Mouse (Mus musculus) forebrain, postnatal 0 days (tissue): Measurements from ENCODE around the gene Stoml1. TPM values are rescaled to one million over a fixed set of nuclear protein-coding genes. Genes with fewer than 3 reads are reported as not detected.

Source experiments
- ATAC-seq: fragments of 200-750 bp; cut with Nextera tagmentation; 2 replicates; pipeline ENCODE4 v1.8.0; 2017; ENCODE audit warnings: mild to moderate bottlenecking, moderate library complexity
- DNase-seq: peaks from one replicate; pipeline ENCODE4 v3.0.0-alpha.2; 2015
- H3K27ac ChIP-seq: fragments of 300-500 bp; sonication (generic); 2 replicates; pipeline ENCODE4 v1.5.1; 2014; ENCODE audit warnings: low read depth, mild to moderate bottlenecking, antibody characterized with exemption, low read length, moderate library complexity, mixed read lengths
- H3K27me3 ChIP-seq: fragments of 300-500 bp; sonication (generic); 2 replicates; pipeline ENCODE4 v1.6.1; 2014; ENCODE audit warnings: mild to moderate bottlenecking, low read length, mixed read lengths; ENCODE audit not compliant: insufficient read depth
- H3K36me3 ChIP-seq: fragments of 300-500 bp; sonication (generic); 2 replicates; pipeline ENCODE4 v1.6.1; 2014; ENCODE audit warnings: mild to moderate bottlenecking, moderate library complexity; ENCODE audit not compliant: insufficient read depth
- H3K4me1 ChIP-seq: fragments of 300-500 bp; sonication (generic); 2 replicates; pipeline ENCODE4 v1.6.1; 2014; ENCODE audit warnings: antibody characterized with exemption; ENCODE audit not compliant: insufficient read depth
- H3K4me2 ChIP-seq: fragments of 300-500 bp; sonication (generic); 2 replicates; pipeline ENCODE4 v1.6.1; 2014; ENCODE audit warnings: low read depth, mild to moderate bottlenecking, moderate library complexity
- H3K4me3 ChIP-seq: fragments of 300-500 bp; sonication (generic); 2 replicates; pipeline ENCODE4 v1.5.1; 2014; ENCODE audit warnings: low read depth, low read length, mixed read lengths
- H3K9ac ChIP-seq: fragments of 300-500 bp; sonication (generic); 2 replicates; pipeline ENCODE4 v1.6.1; 2014; ENCODE audit warnings: mild to moderate bottlenecking
- H3K9me3 ChIP-seq: fragments of 300-500 bp; sonication (generic); 2 replicates; pipeline ENCODE4 v1.6.1; 2016; ENCODE audit warnings: low read length
- CTCF ChIP-seq: sonication (generic); IDR thresholded peaks from 2 replicates; pipeline ENCODE4 v1.5.1; 2016; ENCODE audit warnings: antibody characterized with exemption, control low read depth, low read depth
- WGBS: fragments of 180-500 bp; shearing (Covaris S2); extraction: QIAGEN DNeasy Blood & Tissue Kit; methylation state at CpG from one replicate; pipeline ENCODE4 v1.1.7; 2014; 5-methylcytosine and 5-hydroxymethylcytosine counted together
- polyA plus RNA-seq: library from polyadenylated mRNA; unstranded; fragments of >200 nt; fragmentation: Nextera tagmentation; extraction: Ambion mirVana; gene quantifications from 2 replicates; pipeline ENCODE4 v1.2.1, GENCODE M21; 2015
- total RNA-seq: library from RNA; depleted of rRNA; stranded (reverse); fragments of >200 nt; gene quantifications from 2 replicates; pipeline ENCODE4 v1.2.3, GENCODE M21; 2014; rRNA removed

The Stoml1 gene
- 148 and 149 TPM in 2 replicates for total RNA-seq
- polyA plus RNA-seq, result 142 and 144 TPM in 2 replicates

GRCm38 (mm10) chr9:58253033-58253804 is at the start of gene Stoml1:
TSS of gene Stoml1 (plus strand) at chr9:58253164.
- ATAC-seq (peak; percentile 99), DNase-seq (peak; percentile 93)
- Histone ChIP-seq H3K9ac (peak within 1 kb of the TSS; percentile 86), H3K27ac (peak within 1 kb of the TSS; percentile 76), H3K4me3 (peak within 1 kb of the TSS; percentile 82), H3K27me3 (no peaks in the 10 kb centered on the region), H3K36me3 (peaks cover 27% of the 10 kb centered on the region), H3K9me3 (no peaks in the 10 kb centered on the region), H3K4me2 (peak within 1 kb of the TSS; percentile 75), H3K4me1 (0 out of 2 replicates have a peak, but pooled peaks cover 3% of the 10 kb centered on the region)
- 2% methylated on average over 31 of the region's 31 CpGs for WGBS
- peak; percentile 97 for TF ChIP-seq CTCF

DNA sequence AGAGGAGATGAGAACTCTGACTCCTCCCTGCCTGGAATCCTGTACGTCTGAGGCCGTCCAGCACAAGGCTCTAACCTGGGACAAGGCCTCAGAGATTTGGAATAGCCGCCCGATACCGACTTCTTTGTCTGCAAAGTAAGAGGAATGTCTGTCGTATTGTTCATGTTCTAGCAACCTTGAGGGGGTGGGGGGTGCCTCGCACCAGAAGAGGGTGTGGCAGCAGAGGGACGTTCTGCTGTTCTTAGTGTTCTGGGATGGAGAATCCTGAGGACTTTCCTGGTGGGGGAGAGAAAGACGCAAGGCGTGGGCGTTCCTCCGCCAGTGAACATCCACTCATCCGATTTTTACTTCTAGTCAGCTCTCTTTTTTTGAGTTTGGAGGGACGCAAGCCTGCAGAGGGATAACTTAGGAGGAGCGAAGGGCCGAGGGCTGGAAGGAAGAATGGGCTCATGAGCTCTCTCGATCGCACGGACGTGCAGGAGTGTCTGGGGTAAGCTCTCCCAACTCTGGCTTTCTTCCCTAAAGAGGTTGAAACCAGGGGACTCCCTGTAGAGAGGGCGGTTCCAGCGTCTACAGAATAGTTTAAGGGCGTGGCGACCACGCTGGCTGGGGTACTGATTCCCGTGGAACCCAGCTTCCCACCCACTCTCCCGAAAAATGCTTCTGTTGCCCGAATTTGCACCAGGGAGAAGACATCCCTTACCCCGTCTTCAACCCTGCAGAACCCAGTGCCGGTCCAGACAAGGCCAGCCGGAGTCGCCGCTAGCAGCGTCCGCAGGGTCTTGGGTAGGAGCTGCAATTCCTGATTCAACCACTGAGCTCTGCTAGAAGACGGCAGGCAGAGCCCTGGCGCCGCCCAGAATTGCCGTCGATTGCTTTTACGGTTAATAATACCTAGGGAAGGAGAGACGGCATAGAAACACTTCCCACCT is 49.2 kb upstream of the Stoml1 start, which contains the start of the genes Islr and Islr2:
TSS of gene Islr (minus strand) at position 791 of the 932 bp plus-strand sequence.
TSS of gene Islr2 (minus strand) at position 804 of the 932 bp plus-strand sequence.
- Histone ChIP-seq H3K36me3 (no peaks in the 10 kb centered on the region; the same call in 1 of the 2 replicates), H3K4me2 (peak within 1 kb of the TSS; percentile 65), H3K4me1 (peaks cover 13% of the 10 kb centered on the region), H3K9me3 (no peaks in the 10 kb centered on the region), H3K27ac (peak within 1 kb of the TSS; percentile 95), H3K4me3 (peak within 1 kb of the TSS; percentile 52), H3K27me3 (peaks cover 3% of the 10 kb centered on the region), H3K9ac (peak within 1 kb of the TSS; percentile 68)
- TF ChIP-seq CTCF, result peak; percentile 74
- 4% methylated on average over 42 of the region's 42 CpGs for WGBS
- ATAC-seq, result peak; percentile 53
- DNase-seq, result peak; percentile 83

DNA sequence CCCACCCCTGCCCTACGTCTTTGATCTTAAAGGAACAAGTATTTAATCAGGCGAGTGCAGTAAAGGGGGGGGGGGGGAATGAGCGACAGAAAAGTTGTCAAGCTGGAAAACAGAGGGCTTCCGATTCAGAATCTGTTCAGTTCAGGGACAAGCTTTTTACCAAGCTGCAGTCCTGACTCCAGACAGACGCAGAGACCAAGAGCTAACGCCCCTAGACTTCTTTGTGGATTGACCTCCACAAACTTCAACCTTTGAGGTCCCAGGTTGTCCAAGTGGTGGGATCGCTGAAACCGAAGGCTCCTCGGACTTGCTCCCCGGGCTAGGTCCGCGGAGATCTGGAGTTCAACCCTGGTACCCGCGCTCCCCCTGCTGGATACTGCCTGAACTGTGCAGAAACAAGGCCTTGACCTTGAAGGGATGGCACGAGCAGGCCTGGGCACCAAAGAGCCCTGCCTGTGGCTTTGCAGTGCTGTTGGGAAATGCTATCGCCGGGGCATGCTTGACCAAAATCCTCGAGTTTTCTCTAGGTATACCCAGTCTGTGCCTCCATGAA is 48.4 kb upstream of the Stoml1 start:
- Histone ChIP-seq H3K4me3 (peak overlapping the region; percentile 52), H3K4me2 (peak overlapping the region; percentile 65), H3K27me3 (peaks cover 3% of the 10 kb centered on the region; the same call in 1 of the 2 replicates), H3K36me3 (no peaks in the 10 kb centered on the region), H3K9me3 (no peaks in the 10 kb centered on the region), H3K9ac (peak overlapping the region; percentile 68), H3K27ac (peak overlapping the region; percentile 95), H3K4me1 (peaks cover 12% of the 10 kb centered on the region)
- DNase-seq (peak; percentile 89), ATAC-seq (peak; percentile 16; the same call in 1 of the 2 replicates)
- TF ChIP-seq CTCF, result peak; percentile 96
- 3% methylated on average over 18 of the region's 18 CpGs for WGBS

GRCm38 (mm10) chr9:58206013-58206412 is 47.0 kb upstream of the Stoml1 start:
- Histone ChIP-seq H3K27me3 (peaks cover 3% of the 10 kb centered on the region; the same call in 1 of the 2 replicates), H3K36me3 (no peaks in the 10 kb centered on the region), H3K4me1 (peaks cover 12% of the 10 kb centered on the region), H3K9ac (no peak overlapping the region), H3K27ac (peak overlapping the region; percentile 95), H3K9me3 (no peaks in the 10 kb centered on the region), H3K4me2 (peak overlapping the region; percentile 65), H3K4me3 (peak overlapping the region; percentile 1)
- no peak for ATAC-seq
- DNase-seq, result peak; percentile 85
- no peak for TF ChIP-seq CTCF
- 35% methylated on average over 7 of the region's 7 CpGs for WGBS

- DNase-seq, result peak; percentile 68
- Histone ChIP-seq H3K4me3 (no peak overlapping the region), H3K4me2 (no peak overlapping the region), H3K9ac (no peak overlapping the region), H3K4me1 (peaks cover 6% of the 10 kb centered on the region; the same call in 1 of the 2 replicates), H3K9me3 (no peaks in the 10 kb centered on the region), H3K36me3 (no peaks in the 10 kb centered on the region), H3K27ac (no peak overlapping the region), H3K27me3 (no peaks in the 10 kb centered on the region)
- ATAC-seq, result peak; percentile 39; the same call in 1 of the 2 replicates
- TF ChIP-seq CTCF, result no peak
- WGBS, result 61% methylated on average over 8 of the region's 8 CpGs
Observed at GRCm38 (mm10) chr9:58209462-58210303, 43.3 kb upstream of the Stoml1 start.

GRCm38 (mm10) chr9:58210304-58210627 is 42.7 kb upstream of the Stoml1 start:
- WGBS, result 90% methylated on average over 2 of the region's 2 CpGs
- no peaks in the 10 kb centered on the region for H3K4me1 ChIP-seq
- no peak for TF ChIP-seq CTCF
- no peak for ATAC-seq
- no peak for DNase-seq
- H3K36me3 ChIP-seq, result no peaks in the 10 kb centered on the region
- H3K9me3 ChIP-seq, result no peaks in the 10 kb centered on the region
- H3K27me3 ChIP-seq, result no peaks in the 10 kb centered on the region
- no peak overlapping the region for H3K9ac ChIP-seq
- no peak overlapping the region for H3K4me2 ChIP-seq
- H3K27ac ChIP-seq, result no peak overlapping the region
- H3K4me3 ChIP-seq, result no peak overlapping the region
